Mouse (Mus musculus) heart, adult 2 months (tissue): ENCODE data around the gene 1700056E22Rik.

Source experiments
- CTCF ChIP-seq: fragments of 200-600 bp; IDR thresholded peaks from 2 replicates; pipeline ENCODE4 v1.8.1; 2022; ENCODE audit warnings: antibody characterized with exemption, mild to moderate bottlenecking, moderate library complexity
- EP300 ChIP-seq: fragments of 200-500 bp; IDR thresholded peaks from 2 replicates; pipeline ENCODE4 v1.6.1; 2011; ENCODE audit warnings: low read depth, low read length, control low read depth; ENCODE audit not compliant: insufficient read depth
- POLR2A ChIP-seq: fragments of 200-500 bp; IDR thresholded peaks from 2 replicates; pipeline ENCODE4 v1.6.1; 2011; ENCODE audit warnings: mild to moderate bottlenecking, low read depth, low read length, control low read depth; ENCODE audit not compliant: insufficient read depth

DNA sequence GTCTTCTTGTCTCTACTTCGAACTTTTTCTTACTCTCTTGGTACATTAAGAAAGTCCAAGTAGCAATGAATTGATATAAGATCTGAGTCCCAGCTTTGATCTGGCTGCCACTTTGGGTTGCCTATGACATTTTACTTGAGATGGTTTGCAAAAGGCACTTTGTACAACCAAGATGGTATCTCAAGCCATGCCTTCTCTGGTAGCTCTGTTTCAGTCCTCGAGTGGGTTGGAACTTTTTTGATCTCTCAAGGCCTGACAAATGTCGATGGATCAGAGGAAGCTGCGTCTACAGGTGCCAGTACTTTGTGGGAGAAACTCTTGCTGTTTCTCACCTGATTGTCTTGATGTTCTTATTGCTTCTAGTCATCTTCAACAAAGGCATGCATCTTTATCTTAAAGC, 3.7 kb upstream of the 1700056E22Rik start:
- TF ChIP-seq POLR2A, result no peak
- no peak for TF ChIP-seq CTCF
- TF ChIP-seq EP300, result no peak
